Mouse (Mus musculus) limb, embryonic 11.5 days (tissue): ENCODE data around the gene Matn1. TPM values are rescaled to one million over a fixed set of nuclear protein-coding genes. Genes with fewer than 3 reads are reported as not detected.
A peak's percentile ranks its signal among the peaks of the same experiment; 100 is the strongest.

Experiments
- ATAC-seq: fragments of 200-750 bp; cut with Nextera tagmentation; 2 replicates; pipeline ENCODE4 v1.8.0; 2017; ENCODE audit warnings: low read depth; ENCODE audit not compliant: insufficient number of reproducible peaks, low FRiP score, low TSS enrichment
- DNase-seq: peaks from one replicate; pipeline ENCODE4 v3.0.0-alpha.2; 2015; ENCODE audit warnings: low spot score
- H3K27ac ChIP-seq: fragments of 300-500 bp; sonication (generic); replicated peaks from 2 replicates; pipeline ENCODE4 v1.5.1; 2014; ENCODE audit warnings: low read depth, mild to moderate bottlenecking, low read length
- H3K27me3 ChIP-seq: fragments of 300-500 bp; sonication (generic); 2 replicates; pipeline ENCODE4 v1.6.1; 2014; ENCODE audit warnings: mild to moderate bottlenecking, low read length, mixed read lengths; ENCODE audit not compliant: control insufficient read depth, insufficient read depth
- H3K36me3 ChIP-seq: fragments of 300-500 bp; sonication (generic); 2 replicates; pipeline ENCODE4 v1.6.1; 2014; ENCODE audit warnings: mild to moderate bottlenecking, low read length, moderate library complexity, mixed read lengths; ENCODE audit not compliant: control insufficient read depth, insufficient read depth
- H3K4me1 ChIP-seq: fragments of 300-500 bp; sonication (generic); 2 replicates; pipeline ENCODE4 v1.6.1; 2014; ENCODE audit warnings: low read length, mixed read lengths; ENCODE audit not compliant: control insufficient read depth, insufficient read depth
- H3K4me2 ChIP-seq: fragments of 300-500 bp; sonication (generic); 2 replicates; pipeline ENCODE4 v1.6.1; 2014; ENCODE audit warnings: low read depth, mild to moderate bottlenecking, moderate library complexity; ENCODE audit not compliant: severe bottlenecking
- H3K4me3 ChIP-seq: fragments of 300-500 bp; sonication (generic); 2 replicates; pipeline ENCODE4 v1.5.1; 2014; ENCODE audit warnings: low read depth, low read length
- H3K9ac ChIP-seq: fragments of 300-500 bp; sonication (generic); 2 replicates; pipeline ENCODE4 v1.6.1; 2014; ENCODE audit warnings: mild to moderate bottlenecking, low read length
- H3K9me3 ChIP-seq: fragments of 300-500 bp; sonication (generic); 2 replicates; pipeline ENCODE4 v1.6.1; 2016; ENCODE audit warnings: low read length; ENCODE audit not compliant: control insufficient read depth
- WGBS: fragments of 180-500 bp; shearing (Covaris S2); extraction: QIAGEN DNeasy Blood & Tissue Kit; methylation state at CpG from one replicate; pipeline ENCODE4 v1.1.7; 2014; 5-methylcytosine and 5-hydroxymethylcytosine counted together
- polyA plus RNA-seq: library from polyadenylated mRNA; unstranded; fragments of >200 nt; fragmentation: Nextera tagmentation; extraction: Ambion mirVana; gene quantifications from 2 replicates; pipeline ENCODE4 v1.2.1, GENCODE M21; 2014

Matn1 gene
- polyA plus RNA-seq, 1 experiment from 2014 or later = 1.6 TPM

- WGBS = 86% methylated on average over 3 of the region's 3 CpGs
- no peak for ATAC-seq
- H3K36me3 ChIP-seq = no peaks in the 10 kb centered on the region
- H3K4me2 ChIP-seq = no peak overlapping the region
- H3K27me3 ChIP-seq = no peaks in the 10 kb centered on the region
- H3K4me1 ChIP-seq = 0 out of 2 replicates have a peak, but pooled peaks cover 7% of the 10 kb centered on the region
- H3K27ac ChIP-seq = no peak overlapping the region
- peak overlapping the region; percentile 24; the same call in 1 of the 2 replicates for H3K9ac ChIP-seq
- H3K9me3 ChIP-seq = no peaks in the 10 kb centered on the region
- DNase-seq = no peak
- no peak overlapping the region for H3K4me3 ChIP-seq
These were observed 30.7 kb upstream of the Matn1 start for GRCm38 (mm10) chr4:130913511-130913910.

GRCm38 (mm10) chr4:130914011-130914410 is 30.2 kb upstream of the Matn1 start:
- Histone ChIP-seq H3K9ac (no peak overlapping the region), H3K4me1 (0 out of 2 replicates have a peak, but pooled peaks cover 7% of the 10 kb centered on the region), H3K36me3 (no peaks in the 10 kb centered on the region), H3K27ac (no peak overlapping the region), H3K27me3 (no peaks in the 10 kb centered on the region), H3K4me2 (no peak overlapping the region), H3K4me3 (no peak overlapping the region), H3K9me3 (no peaks in the 10 kb centered on the region)
- ATAC-seq = no peak
- 79% methylated on average over 4 of the region's 4 CpGs for WGBS
- DNase-seq = no peak

- Histone ChIP-seq H3K27ac (no peak overlapping the region), H3K4me1 (0 out of 2 replicates have a peak, but pooled peaks cover 7% of the 10 kb centered on the region), H3K9me3 (no peaks in the 10 kb centered on the region)
These were observed 29.7 kb upstream of the Matn1 start for GRCm38 (mm10) chr4:130914527-130914926.

GRCm38 (mm10) chr4:130915006-130915667 is 29.0 kb upstream of the Matn1 start:
- ATAC-seq = no peak
- H3K4me1 ChIP-seq = 0 out of 2 replicates have a peak, but pooled peaks cover 6% of the 10 kb centered on the region
- 79% methylated on average over 12 of the region's 12 CpGs for WGBS
- no peak overlapping the region for H3K4me3 ChIP-seq
- DNase-seq = no peak
- no peaks in the 10 kb centered on the region for H3K36me3 ChIP-seq
- no peaks in the 10 kb centered on the region for H3K27me3 ChIP-seq
- no peak overlapping the region for H3K27ac ChIP-seq
- no peak overlapping the region for H3K4me2 ChIP-seq
- H3K9me3 ChIP-seq = no peaks in the 10 kb centered on the region
- no peak overlapping the region for H3K9ac ChIP-seq

More at GRCm38 (mm10) chr4:130914527-130914926, 29.7 kb upstream of the Matn1 start:
- Histone ChIP-seq H3K36me3 (no peaks in the 10 kb centered on the region), H3K27me3 (no peaks in the 10 kb centered on the region), H3K4me2 (no peak overlapping the region), H3K4me3 (no peak overlapping the region), H3K9ac (no peak overlapping the region)
- ATAC-seq = no peak
- no peak for DNase-seq
- 79% methylated on average over 7 of the region's 7 CpGs for WGBS

- WGBS = 55% methylated on average over 7 of the region's 7 CpGs
- DNase-seq (no peak), ATAC-seq (no peak)
- Histone ChIP-seq H3K4me3 (no peak overlapping the region), H3K9me3 (no peaks in the 10 kb centered on the region), H3K4me1 (0 out of 2 replicates have a peak, but pooled peaks cover 1% of the 10 kb centered on the region), H3K36me3 (no peaks in the 10 kb centered on the region), H3K9ac (no peak overlapping the region), H3K27me3 (no peaks in the 10 kb centered on the region), H3K4me2 (no peak overlapping the region), H3K27ac (no peak overlapping the region)
These were observed 28.5 kb upstream of the Matn1 start for GRCm38 (mm10) chr4:130915668-130916035.

- no peaks in the 10 kb centered on the region for H3K27me3 ChIP-seq
- 0 out of 2 replicates have a peak, but pooled peaks cover 5% of the 10 kb centered on the region for H3K4me1 ChIP-seq
- H3K9me3 ChIP-seq = no peaks in the 10 kb centered on the region
- no peaks in the 10 kb centered on the region for H3K36me3 ChIP-seq
- no peak overlapping the region for H3K9ac ChIP-seq
- DNase-seq (no peak), ATAC-seq (no peak)
- 85% methylated on average over 7 of the region's 7 CpGs for WGBS
- H3K4me3 ChIP-seq = no peak overlapping the region
- no peak overlapping the region for H3K27ac ChIP-seq
- no peak overlapping the region for H3K4me2 ChIP-seq
These were observed 27.5 kb upstream of the Matn1 start for GRCm38 (mm10) chr4:130916639-130917038.

GRCm38 (mm10) chr4:130917564-130917963 is 26.6 kb upstream of the Matn1 start:
- 64% methylated on average over 4 of the region's 4 CpGs for WGBS
- H3K4me3 ChIP-seq = no peak overlapping the region

GRCm38 (mm10) chr4:130918805-130919749 is 25.1 kb upstream of the Matn1 start:
- H3K4me2 ChIP-seq = no peak overlapping the region
- ATAC-seq = no peak
- no peaks in the 10 kb centered on the region for H3K36me3 ChIP-seq
- no peaks in the 10 kb centered on the region for H3K9me3 ChIP-seq
- H3K9ac ChIP-seq = no peak overlapping the region
- no peak overlapping the region for H3K4me3 ChIP-seq
- H3K27ac ChIP-seq = no peak overlapping the region
- no peaks in the 10 kb centered on the region for H3K27me3 ChIP-seq
- WGBS = 77% methylated on average over 10 of the region's 10 CpGs
- no peak for DNase-seq
- H3K4me1 ChIP-seq = 0 out of 2 replicates have a peak, but pooled peaks cover 5% of the 10 kb centered on the region

More at GRCm38 (mm10) chr4:130917564-130917963, 26.6 kb upstream of the Matn1 start:
- Histone ChIP-seq H3K4me2 (no peak overlapping the region), H3K9ac (no peak overlapping the region), H3K27me3 (no peaks in the 10 kb centered on the region), H3K9me3 (no peaks in the 10 kb centered on the region), H3K36me3 (no peaks in the 10 kb centered on the region), H3K4me1 (0 out of 2 replicates have a peak, but pooled peaks cover 5% of the 10 kb centered on the region), H3K27ac (no peak overlapping the region)
- DNase-seq (no peak), ATAC-seq (no peak)
